Comparison of ENCODE assay signal across 10 mouse cellular contexts in the genomic region with DNA sequence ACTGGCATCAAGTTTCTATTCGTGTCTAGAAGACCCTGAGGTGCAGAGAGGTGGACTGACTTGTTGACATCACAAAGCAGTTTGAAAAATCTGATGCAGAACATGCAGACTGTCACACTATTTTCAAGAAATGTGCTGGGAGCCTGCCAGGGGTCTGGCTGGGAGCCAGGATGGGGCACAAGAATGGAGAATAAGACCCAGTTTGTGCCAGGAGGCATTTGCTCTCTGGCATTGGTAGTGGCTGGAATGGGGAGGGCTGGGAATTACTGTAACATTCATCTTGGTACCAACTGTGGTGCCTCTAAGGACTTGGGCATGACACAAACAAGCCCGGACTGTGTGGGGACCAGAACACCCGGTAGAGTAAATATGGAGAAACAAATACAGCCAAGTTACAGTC.
DNase-seq lines count a peak whose midpoint lies in the region; ATAC-seq lines count a peak whose summit lies in the region.
"Had no signal": no experiment of that assay in that cellular context is flagged by ENCODE, and none has a peak within 500 bp of the region (broad histone marks: within the 10 kb centered on the region; RNA-seq: fewer than 3 reads in every experiment).

No protein-coding gene starts in this region.

- no peak overlapping the region for H3K4me3 ChIP-seq in heart, embryonic 15.5 days
- H3K4me3 ChIP-seq: limb, embryonic 15.5 days had no signal

- no peak overlapping the region for H3K9ac ChIP-seq in heart, embryonic 15.5 days
- H3K9ac ChIP-seq: limb, embryonic 15.5 days had no signal

- no peaks in the 10 kb centered on the region for H3K36me3 ChIP-seq in heart, embryonic 15.5 days
- H3K36me3 ChIP-seq: G1E; limb, embryonic 15.5 days had no signal

- no peak overlapping the region for H3K4me2 ChIP-seq in heart, embryonic 15.5 days
- H3K4me2 ChIP-seq: limb, embryonic 15.5 days had no signal

- no peak for DNase-seq in heart, adult 9 months (ENCODE audit: low spot score in 2 of 2)
- peak; percentile 92 for DNase-seq in Muller cell, postnatal 12 days (ENCODE audit: inconsistent ontology term)
- peak; percentile 12 for DNase-seq in cerebellum, adult 11-12 months
- peak; percentile 46 to 65 for DNase-seq in layer of hippocampus, adult 8-10 months (ENCODE audit: low spot score in 2 of 2)
- no peak for DNase-seq in lung, postnatal 36 days
- DNase-seq in thymus, postnatal 10 days (ENCODE audit: low spot score in 2 of 2), result no peak

- no peak for ATAC-seq in heart, embryonic 15.5 days (replicated peaks; ENCODE audit: insufficient number of reproducible peaks, insufficient read depth, low FRiP score, low read depth)
- no peak for ATAC-seq in monocyte, adult 5-6 weeks (replicated peaks; ENCODE audit: insufficient number of reproducible peaks, low FRiP score, low TSS enrichment, poor library complexity, severe bottlenecking)

- WGBS in heart, embryonic 15.5 days, result 54% methylated on average over 3 of the region's 3 CpGs

- H3K9me3 ChIP-seq in heart, embryonic 15.5 days (replicated peaks), result no peaks in the 10 kb centered on the region
- H3K9me3 ChIP-seq: limb, embryonic 15.5 days had no signal

- H3K4me1 ChIP-seq in heart, embryonic 15.5 days (replicated peaks), result peaks cover 24% of the 10 kb centered on the region
- H3K4me1 ChIP-seq: limb, embryonic 15.5 days had no signal

- no peaks in the 10 kb centered on the region for H3K27me3 ChIP-seq in heart, embryonic 15.5 days
- H3K27me3 ChIP-seq: limb, embryonic 15.5 days had no signal

- peak overlapping the region; percentile 27 for H3K27ac ChIP-seq in heart, embryonic 15.5 days
- H3K27ac ChIP-seq: limb, embryonic 15.5 days had no signal

Comparison
In these comparisons a context has a peak if more than half of its experiments do, and no peak if none do; other contexts are left out.
1. DNase-seq: peak in Muller cell, postnatal 12 days (single experiment), cerebellum, adult 11-12 months (single experiment) and layer of hippocampus, adult 8-10 months (2 of 2); none in heart, adult 9 months (0 of 2), lung, postnatal 36 days (single experiment) and thymus, postnatal 10 days (0 of 2).